Mouse (Mus musculus): ENCODE results near the gene Brca2. TPM values are rescaled to one million over a fixed set of nuclear protein-coding genes. Genes with fewer than 3 reads are reported as not detected.
"Not testable (repeated sequence)": the region's sequence is repeated elsewhere in the genome, so short reads cannot be mapped to it uniquely, and the experiment has no call there.

The Brca2 gene
- polyA plus RNA-seq (2015; fragmentation: Nextera tagmentation; extraction: Ambion mirVana): 13.8 and 15.1 TPM in 2 replicates

DNA sequence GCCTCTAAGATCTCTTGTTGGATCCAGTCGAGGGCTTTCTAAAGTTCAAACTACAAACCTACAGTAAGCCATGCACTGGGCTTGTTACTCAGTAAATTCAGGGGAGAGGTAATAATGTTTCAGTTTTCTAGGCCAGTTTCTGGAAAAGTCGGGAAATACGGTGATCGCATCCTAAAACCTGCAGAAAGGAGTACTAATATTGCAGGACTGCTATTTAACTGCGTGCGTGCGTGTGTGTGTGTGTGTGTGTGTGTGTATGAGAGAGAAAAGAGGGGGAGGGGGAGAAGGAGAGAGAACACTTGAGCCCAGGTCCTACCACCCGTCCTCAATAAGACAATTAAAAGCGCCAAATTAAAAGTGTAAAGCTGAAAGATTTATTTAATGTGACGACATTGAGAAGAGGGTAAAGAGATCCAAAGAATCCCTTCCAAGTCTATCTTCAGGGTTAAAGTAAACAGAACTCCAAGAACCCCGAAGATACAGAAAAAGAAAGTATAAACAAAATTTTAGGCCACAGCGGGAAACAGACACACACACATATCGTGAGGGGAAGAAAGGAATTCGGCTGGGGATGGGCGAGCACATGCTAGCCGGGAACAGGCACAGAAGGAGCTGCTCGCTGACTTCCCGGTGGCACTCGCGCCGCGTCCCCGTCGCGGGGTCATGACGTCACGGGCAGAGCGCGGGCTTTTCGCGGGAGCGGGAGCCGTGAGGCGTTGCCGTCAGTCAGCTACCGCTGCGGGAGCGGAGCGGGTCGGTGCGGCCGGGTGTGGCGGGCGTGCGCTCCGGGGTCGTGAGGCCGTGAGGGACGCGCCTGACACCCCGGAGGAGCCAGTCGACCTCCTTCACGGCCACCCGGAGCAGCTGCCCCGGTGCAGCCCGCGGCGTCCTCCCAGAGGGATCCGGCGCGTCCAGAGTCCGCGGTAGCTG lies at the start of gene Brca2:
Gene Brca2 (plus strand): TSS at position 694 of the 930 bp plus-strand sequence.
- 7% methylated on average over 53 of the region's 63 CpGs for WGBS
- peak within 1 kb of the TSS; percentile 90 for H3K4me2 ChIP-seq (ENCODE audit: low read depth, low read length)
- peaks cover 11% of the 10 kb centered on the region for H3K4me1 ChIP-seq (ENCODE audit: control insufficient read depth, insufficient read depth, low read length)
- peak within 1 kb of the TSS; percentile 94 for H3K9ac ChIP-seq (ENCODE audit: low read length)
- H3K9me3 ChIP-seq (replicated peaks; ENCODE audit: control insufficient read depth, low read length): no peaks in the 10 kb centered on the region
- ATAC-seq (replicated peaks; ENCODE audit: extremely low read depth, insufficient read depth, low FRiP score): peak; percentile 92
- H3K27ac ChIP-seq (ENCODE audit: low read length): peak within 1 kb of the TSS; percentile 78
- peak within 1 kb of the TSS; percentile 90 for H3K4me3 ChIP-seq (ENCODE audit: low read length)
- H3K36me3 ChIP-seq (ENCODE audit: control insufficient read depth, insufficient read depth): peaks cover 2% of the 10 kb centered on the region; the same call in 1 of the 2 replicates
- H3K27me3 ChIP-seq (ENCODE audit: control insufficient read depth, insufficient read depth, low read length): no peaks in the 10 kb centered on the region

DNA sequence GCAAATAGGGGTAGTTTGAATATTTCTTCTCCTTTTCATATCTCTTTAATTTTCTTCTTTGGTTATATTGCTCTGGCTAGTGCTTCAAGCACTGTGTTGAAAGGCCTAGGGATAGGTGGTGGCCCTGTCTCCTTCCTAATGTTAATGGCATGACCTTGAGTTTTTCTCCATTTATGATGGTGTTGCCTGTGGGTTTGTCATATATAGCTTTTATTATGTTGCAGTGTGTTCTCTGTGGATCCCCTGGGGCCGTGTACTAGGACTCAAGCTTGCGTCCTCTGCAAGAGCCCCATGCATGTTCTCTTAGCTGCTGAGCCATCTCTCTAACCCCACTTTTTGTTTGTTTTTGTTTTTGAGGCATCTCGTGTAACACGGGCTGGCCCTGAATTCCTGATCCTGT lies 45.1 kb upstream of the Brca2 start:
- Histone ChIP-seq H3K36me3 (ENCODE audit: control insufficient read depth, insufficient read depth) (peaks cover 55% of the 10 kb centered on the region), H3K4me3 (ENCODE audit: low read length) (no peak overlapping the region), H3K4me2 (ENCODE audit: low read depth, low read length) (no peak overlapping the region), H3K27me3 (ENCODE audit: control insufficient read depth, insufficient read depth, low read length) (no peaks in the 10 kb centered on the region), H3K4me1 (ENCODE audit: control insufficient read depth, insufficient read depth, low read length) (no peaks in the 10 kb centered on the region), H3K27ac (ENCODE audit: low read length) (peak overlapping the region; percentile 48), H3K9me3 (replicated peaks; ENCODE audit: control insufficient read depth, low read length) (no peaks in the 10 kb centered on the region), H3K9ac (ENCODE audit: low read length) (no peak overlapping the region)
- WGBS: 82% methylated on average over 4 of the region's 4 CpGs
- no peak for ATAC-seq (replicated peaks; ENCODE audit: extremely low read depth, insufficient read depth, low FRiP score)

DNA sequence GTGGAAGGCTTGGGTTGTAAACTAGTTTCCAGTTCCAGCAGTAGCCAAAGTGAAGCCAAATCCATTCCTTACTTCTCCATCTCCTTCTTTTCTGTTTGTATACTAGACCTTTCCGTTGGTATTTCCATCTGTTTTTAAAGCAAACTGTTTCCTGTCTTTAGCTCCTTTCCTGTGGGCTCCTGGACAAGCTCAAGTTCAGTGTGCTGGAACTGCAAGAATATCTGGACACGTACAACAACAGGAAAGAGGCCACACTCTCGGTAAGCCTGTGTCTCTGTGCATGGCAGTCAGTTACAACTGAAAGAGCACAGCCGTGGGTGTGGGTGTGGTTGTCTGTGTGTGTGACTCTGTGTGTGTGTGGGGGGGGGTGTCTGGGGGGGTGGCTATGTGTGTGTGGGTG lies 43.8 kb upstream of the Brca2 start:
- no peak overlapping the region for H3K9ac ChIP-seq (ENCODE audit: low read length)
- H3K36me3 ChIP-seq (ENCODE audit: control insufficient read depth, insufficient read depth): peaks cover 52% of the 10 kb centered on the region
- peak overlapping the region; percentile 63 for H3K27ac ChIP-seq (ENCODE audit: low read length)
- H3K27me3 ChIP-seq (ENCODE audit: control insufficient read depth, insufficient read depth, low read length): no peaks in the 10 kb centered on the region
- no peak overlapping the region for H3K4me3 ChIP-seq (ENCODE audit: low read length)
- H3K9me3 ChIP-seq (replicated peaks; ENCODE audit: control insufficient read depth, low read length): no peaks in the 10 kb centered on the region
- WGBS: 39% methylated on average over 4 of the region's 4 CpGs
- no peak overlapping the region for H3K4me2 ChIP-seq (ENCODE audit: low read depth, low read length)
- no peaks in the 10 kb centered on the region for H3K4me1 ChIP-seq (ENCODE audit: control insufficient read depth, insufficient read depth, low read length)
- ATAC-seq (replicated peaks; ENCODE audit: extremely low read depth, insufficient read depth, low FRiP score): peak; percentile 41

DNA sequence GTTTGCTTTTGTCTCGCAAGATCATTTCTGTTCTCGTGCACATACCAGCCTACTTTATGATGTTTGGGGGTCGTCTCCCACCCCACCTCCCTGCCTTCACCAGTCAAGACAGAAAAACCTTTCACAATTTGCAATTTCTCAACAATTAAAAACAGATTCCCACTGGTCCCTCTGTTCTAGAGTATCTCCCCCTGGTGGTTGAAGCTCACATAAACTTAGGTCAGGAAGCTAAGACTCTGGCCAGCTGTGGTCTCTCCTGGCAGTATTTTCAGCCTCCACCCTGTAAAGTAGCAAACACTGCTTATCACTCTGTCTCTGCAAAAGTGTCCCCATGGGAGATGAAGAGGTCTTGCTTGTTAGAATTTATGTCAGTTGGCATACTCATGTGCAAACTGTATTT lies 37.2 kb upstream of the Brca2 start:
- Histone ChIP-seq H3K4me1 (ENCODE audit: control insufficient read depth, insufficient read depth, low read length) (no peaks in the 10 kb centered on the region), H3K27ac (ENCODE audit: low read length) (no peak overlapping the region), H3K4me3 (ENCODE audit: low read length) (no peak overlapping the region), H3K36me3 (ENCODE audit: control insufficient read depth, insufficient read depth) (peaks cover 29% of the 10 kb centered on the region), H3K27me3 (ENCODE audit: control insufficient read depth, insufficient read depth, low read length) (no peaks in the 10 kb centered on the region), H3K9me3 (replicated peaks; ENCODE audit: control insufficient read depth, low read length) (no peaks in the 10 kb centered on the region), H3K9ac (ENCODE audit: low read length) (no peak overlapping the region), H3K4me2 (ENCODE audit: low read depth, low read length) (no peak overlapping the region)
- 59% methylated on average over 3 of the region's 3 CpGs for WGBS
- no peak for ATAC-seq (replicated peaks; ENCODE audit: extremely low read depth, insufficient read depth, low FRiP score)

DNA sequence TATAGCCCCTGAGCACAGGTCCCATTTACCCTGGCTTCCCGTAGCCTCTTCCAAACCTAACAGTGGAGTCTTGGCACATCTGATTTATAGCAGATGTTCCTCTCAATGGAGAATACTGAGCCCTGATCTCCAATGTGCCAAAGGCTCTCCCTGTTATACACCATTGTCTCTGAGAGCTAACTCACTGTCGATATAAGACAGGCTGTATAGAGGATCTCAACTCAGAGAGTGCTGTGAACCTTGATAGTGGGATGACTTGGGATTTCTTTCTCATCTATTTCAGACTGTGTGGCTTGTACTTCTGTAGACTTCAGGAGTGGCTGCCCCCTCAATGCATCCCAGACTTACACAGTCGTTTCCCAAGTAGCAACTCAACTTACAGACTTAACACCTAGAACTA lies 32.1 kb upstream of the Brca2 start:
- no peak overlapping the region for H3K4me3 ChIP-seq (ENCODE audit: low read length)

DNA sequence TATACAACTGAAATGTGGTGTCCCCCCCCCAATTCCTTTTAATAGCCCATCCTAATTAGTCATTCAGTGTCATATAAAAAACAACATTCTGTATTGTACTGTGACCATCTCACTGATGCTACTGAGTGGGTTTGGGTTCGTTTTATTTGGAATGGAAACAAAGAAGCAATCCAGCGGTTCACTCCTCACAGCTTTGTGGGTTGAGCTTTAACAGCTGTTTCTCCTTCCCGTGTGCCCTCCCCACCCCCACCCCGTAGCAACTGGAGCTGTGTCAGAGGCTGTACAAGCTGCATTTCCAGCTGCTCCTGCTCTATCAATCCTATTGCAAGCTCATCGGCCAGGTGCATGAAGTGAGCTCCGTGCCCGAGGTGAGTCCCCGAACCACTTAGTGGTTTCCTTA lies 31.6 kb upstream of the Brca2 start:
- no peak overlapping the region for H3K27ac ChIP-seq (ENCODE audit: low read length)
- no peak overlapping the region for H3K4me3 ChIP-seq (ENCODE audit: low read length)
- H3K9me3 ChIP-seq (replicated peaks; ENCODE audit: control insufficient read depth, low read length): no peaks in the 10 kb centered on the region
- no peak overlapping the region for H3K4me2 ChIP-seq (ENCODE audit: low read depth, low read length)
- H3K9ac ChIP-seq (ENCODE audit: low read length): no peak overlapping the region
- H3K36me3 ChIP-seq (ENCODE audit: control insufficient read depth, insufficient read depth): peaks cover 23% of the 10 kb centered on the region
- WGBS: 69% methylated on average over 8 of the region's 8 CpGs
- H3K4me1 ChIP-seq (ENCODE audit: control insufficient read depth, insufficient read depth, low read length): no peaks in the 10 kb centered on the region
- no peaks in the 10 kb centered on the region for H3K27me3 ChIP-seq (ENCODE audit: control insufficient read depth, insufficient read depth, low read length)
- ATAC-seq (replicated peaks; ENCODE audit: extremely low read depth, insufficient read depth, low FRiP score): no peak

More for the DNA sequence above, 32.1 kb upstream of the Brca2 start:
- no peak for ATAC-seq (replicated peaks; ENCODE audit: extremely low read depth, insufficient read depth, low FRiP score)
- Histone ChIP-seq H3K9me3 (replicated peaks; ENCODE audit: control insufficient read depth, low read length) (no peaks in the 10 kb centered on the region), H3K4me2 (ENCODE audit: low read depth, low read length) (no peak overlapping the region), H3K27me3 (ENCODE audit: control insufficient read depth, insufficient read depth, low read length) (no peaks in the 10 kb centered on the region), H3K36me3 (ENCODE audit: control insufficient read depth, insufficient read depth) (peaks cover 19% of the 10 kb centered on the region), H3K9ac (ENCODE audit: low read length) (no peak overlapping the region), H3K4me1 (ENCODE audit: control insufficient read depth, insufficient read depth, low read length) (no peaks in the 10 kb centered on the region), H3K27ac (ENCODE audit: low read length) (no peak overlapping the region)
- WGBS: 78% methylated on average over 3 of the region's 3 CpGs

DNA sequence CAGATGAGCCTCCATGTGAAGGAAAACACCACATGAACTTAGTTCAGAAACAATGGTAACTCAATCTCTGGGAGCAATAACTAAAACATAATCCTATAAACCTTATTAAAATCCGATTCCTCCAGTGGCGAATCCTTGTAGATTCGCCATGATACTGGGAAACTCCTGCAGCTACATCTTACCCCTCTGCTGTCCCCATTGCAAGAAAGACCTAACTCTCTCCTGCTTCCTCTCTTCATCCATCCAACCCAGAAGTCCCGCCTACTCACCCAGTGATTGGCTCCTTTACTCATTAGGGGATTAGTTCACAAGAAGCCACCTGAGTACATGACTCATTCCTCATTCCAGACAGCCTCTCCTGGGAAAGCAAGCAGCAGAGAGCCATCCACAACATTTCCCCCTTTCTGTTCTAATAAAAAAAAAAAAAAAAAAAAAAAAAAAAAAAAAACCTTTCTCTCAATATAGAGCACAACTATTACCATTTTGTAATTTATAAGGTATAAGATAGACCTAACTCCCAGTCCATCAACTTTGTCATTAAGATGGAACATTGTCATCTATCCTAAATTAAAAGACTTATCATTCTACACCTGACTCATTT lies 30.8 kb upstream of the Brca2 start:
- not testable (repeated sequence) for H3K4me2 ChIP-seq (ENCODE audit: low read depth, low read length); H3K4me3 ChIP-seq (ENCODE audit: low read length); H3K27ac ChIP-seq (ENCODE audit: low read length); ATAC-seq (replicated peaks; ENCODE audit: extremely low read depth, insufficient read depth, low FRiP score); H3K9ac ChIP-seq (ENCODE audit: low read length); H3K4me1 ChIP-seq (ENCODE audit: control insufficient read depth, insufficient read depth, low read length); H3K27me3 ChIP-seq (ENCODE audit: control insufficient read depth, insufficient read depth, low read length); H3K9me3 ChIP-seq (replicated peaks; ENCODE audit: control insufficient read depth, low read length)
- peaks cover 31% of the 10 kb centered on the region for H3K36me3 ChIP-seq (ENCODE audit: control insufficient read depth, insufficient read depth)
- 90% methylated on average over 4 of the region's 4 CpGs for WGBS

DNA sequence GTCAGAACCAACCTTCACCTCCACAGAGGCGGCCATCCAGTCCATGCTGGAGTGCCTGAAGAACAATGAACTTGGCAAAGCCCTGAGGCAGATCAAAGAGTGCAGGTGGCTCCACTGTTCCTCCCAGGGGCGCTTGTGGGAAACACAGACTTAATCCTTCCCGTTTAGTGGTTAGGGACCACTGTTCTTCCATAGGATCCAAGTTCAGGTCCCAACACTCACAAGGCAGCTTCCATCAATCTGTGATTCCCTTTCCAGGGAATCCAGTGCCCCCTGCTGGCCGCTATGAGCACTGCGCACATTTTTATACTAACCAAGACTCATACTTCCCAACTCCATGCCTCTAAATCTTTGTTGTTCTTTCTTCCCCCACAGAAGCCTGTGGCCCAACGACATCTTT lies 26.6 kb upstream of the Brca2 start:
- no peaks in the 10 kb centered on the region for H3K9me3 ChIP-seq (replicated peaks; ENCODE audit: control insufficient read depth, low read length)
- 48% methylated on average over 6 of the region's 6 CpGs for WGBS
- peaks cover 32% of the 10 kb centered on the region for H3K36me3 ChIP-seq (ENCODE audit: control insufficient read depth, insufficient read depth)
- H3K4me3 ChIP-seq (ENCODE audit: low read length): no peak overlapping the region
- no peaks in the 10 kb centered on the region for H3K27me3 ChIP-seq (ENCODE audit: control insufficient read depth, insufficient read depth, low read length)
- H3K4me2 ChIP-seq (ENCODE audit: low read depth, low read length): no peak overlapping the region
- H3K27ac ChIP-seq (ENCODE audit: low read length): no peak overlapping the region
- ATAC-seq (replicated peaks; ENCODE audit: extremely low read depth, insufficient read depth, low FRiP score): no peak
- no peak overlapping the region for H3K9ac ChIP-seq (ENCODE audit: low read length)
- no peaks in the 10 kb centered on the region for H3K4me1 ChIP-seq (ENCODE audit: control insufficient read depth, insufficient read depth, low read length)

Data from heart, embryonic 16.5 days (tissue).